Mouse (Mus musculus) neural tube, embryonic 11.5 days (tissue): ENCODE results near the gene Rfc4. TPM values are rescaled to one million over a fixed set of nuclear protein-coding genes. Genes with fewer than 3 reads are reported as not detected.

Experiments
- ATAC-seq: fragments of 200-750 bp; cut with Nextera tagmentation; 2 replicates; pipeline ENCODE4 v1.8.0; 2017; ENCODE audit warnings: moderate number of reproducible peaks, mild to moderate bottlenecking, moderate TSS enrichment, moderate library complexity; ENCODE audit not compliant: insufficient read depth, low FRiP score, low TSS enrichment
- DNase-seq: peaks from one replicate; pipeline ENCODE4 v3.0.0-alpha.2; 2015; ENCODE audit warnings: low spot score
- H3K27ac ChIP-seq: fragments of 300-500 bp; sonication (generic); 2 replicates; pipeline ENCODE4 v1.5.1; 2014; ENCODE audit warnings: low read depth, mild to moderate bottlenecking, low read length
- H3K27me3 ChIP-seq: fragments of 300-500 bp; sonication (generic); 2 replicates; pipeline ENCODE4 v1.6.1; 2014; ENCODE audit warnings: mild to moderate bottlenecking, low read length, mixed read lengths; ENCODE audit not compliant: control insufficient read depth, insufficient read depth
- H3K36me3 ChIP-seq: fragments of 300-500 bp; sonication (generic); 2 replicates; pipeline ENCODE4 v1.6.1; 2014; ENCODE audit warnings: mild to moderate bottlenecking, low read length, moderate library complexity, mixed read lengths; ENCODE audit not compliant: control insufficient read depth, insufficient read depth
- H3K4me1 ChIP-seq: fragments of 300-500 bp; sonication (generic); 2 replicates; pipeline ENCODE4 v1.6.1; 2014; ENCODE audit warnings: low read length, mixed read lengths; ENCODE audit not compliant: control insufficient read depth, insufficient read depth
- H3K4me2 ChIP-seq: fragments of 300-500 bp; sonication (generic); 2 replicates; pipeline ENCODE4 v1.6.1; 2014; ENCODE audit warnings: low read depth, mild to moderate bottlenecking, moderate library complexity
- H3K4me3 ChIP-seq: fragments of 300-500 bp; sonication (generic); 2 replicates; pipeline ENCODE4 v1.5.1; 2014; ENCODE audit warnings: low read depth, low read length
- H3K9ac ChIP-seq: fragments of 300-500 bp; sonication (generic); 2 replicates; pipeline ENCODE4 v1.6.1; 2014; ENCODE audit warnings: mild to moderate bottlenecking, low read length
- H3K9me3 ChIP-seq: fragments of 300-500 bp; sonication (generic); 2 replicates; pipeline ENCODE4 v1.6.1; 2016; ENCODE audit warnings: low read length; ENCODE audit not compliant: control insufficient read depth
- WGBS: fragments of 180-500 bp; shearing (Covaris S2); extraction: QIAGEN DNeasy Blood & Tissue Kit; methylation state at CpG from one replicate; pipeline ENCODE4 v1.1.7; 2014; 5-methylcytosine and 5-hydroxymethylcytosine counted together
- polyA plus RNA-seq: library from polyadenylated mRNA; unstranded; fragments of >200 nt; fragmentation: Nextera tagmentation; extraction: Ambion mirVana; gene quantifications from 2 replicates; pipeline ENCODE4 v1.2.1, GENCODE M21; 2014

Gene Rfc4
- polyA plus RNA-seq, 1 experiment from 2014 or later, result 150 TPM

GRCm38 (mm10) chr16:23146280-23146679 is 18.7 kb upstream of the Rfc4 start, which contains the start of gene Adipoq:
TSS of gene Adipoq (plus strand) at chr16:23146536.
- WGBS, result 86% methylated on average over 3 of the region's 3 CpGs
- H3K4me3 ChIP-seq, result no peak within 1 kb of the TSS
- no peak within 1 kb of the TSS for H3K4me2 ChIP-seq
- H3K9ac ChIP-seq, result no peak within 1 kb of the TSS
- H3K27ac ChIP-seq, result no peak within 1 kb of the TSS
- H3K36me3 ChIP-seq, result no peaks in the 10 kb centered on the region
- ATAC-seq (no peak), DNase-seq (no peak)
- no peaks in the 10 kb centered on the region for H3K9me3 ChIP-seq
- no peaks in the 10 kb centered on the region for H3K27me3 ChIP-seq
- no peaks in the 10 kb centered on the region for H3K4me1 ChIP-seq

GRCm38 (mm10) chr16:23145211-23145610 is 17.7 kb upstream of the Rfc4 start:
- no peak overlapping the region for H3K9ac ChIP-seq
- no peak overlapping the region for H3K4me3 ChIP-seq
- ATAC-seq (no peak), DNase-seq (no peak)
- no peaks in the 10 kb centered on the region for H3K4me1 ChIP-seq
- no peak overlapping the region for H3K27ac ChIP-seq
- H3K9me3 ChIP-seq, result no peaks in the 10 kb centered on the region
- no peaks in the 10 kb centered on the region for H3K36me3 ChIP-seq
- WGBS, result 78% methylated on average over 5 of the region's 5 CpGs
- H3K27me3 ChIP-seq, result no peaks in the 10 kb centered on the region
- no peak overlapping the region for H3K4me2 ChIP-seq

- H3K4me2 ChIP-seq, result no peak overlapping the region
- no peaks in the 10 kb centered on the region for H3K4me1 ChIP-seq
- H3K27me3 ChIP-seq, result no peaks in the 10 kb centered on the region
- H3K27ac ChIP-seq, result no peak overlapping the region
- H3K4me3 ChIP-seq, result no peak overlapping the region
- H3K36me3 ChIP-seq, result no peaks in the 10 kb centered on the region
- ATAC-seq, result no peak
- DNase-seq, result no peak
- no peak overlapping the region for H3K9ac ChIP-seq
- H3K9me3 ChIP-seq, result no peaks in the 10 kb centered on the region
- WGBS, result 88% methylated on average over 7 of the region's 7 CpGs
These were observed 16.8 kb upstream of the Rfc4 start for GRCm38 (mm10) chr16:23144326-23144725.

GRCm38 (mm10) chr16:23140911-23141310 is 13.4 kb upstream of the Rfc4 start:
- WGBS, result 91% methylated on average over 3 of the region's 3 CpGs
- Histone ChIP-seq H3K9ac (no peak overlapping the region), H3K4me3 (no peak overlapping the region), H3K36me3 (no peaks in the 10 kb centered on the region), H3K27ac (no peak overlapping the region), H3K4me1 (no peaks in the 10 kb centered on the region), H3K4me2 (no peak overlapping the region), H3K9me3 (no peaks in the 10 kb centered on the region), H3K27me3 (no peaks in the 10 kb centered on the region)
- ATAC-seq, result no peak
- no peak for DNase-seq

GRCm38 (mm10) chr16:23136406-23136970 is 9.0 kb upstream of the Rfc4 start:
- no peak for ATAC-seq
- no peak for DNase-seq
- H3K9me3 ChIP-seq, result no peaks in the 10 kb centered on the region
- H3K36me3 ChIP-seq, result no peaks in the 10 kb centered on the region
- no peak overlapping the region for H3K4me3 ChIP-seq
- WGBS, result 78% methylated on average over 4 of the region's 4 CpGs
- no peak overlapping the region for H3K9ac ChIP-seq
- H3K27me3 ChIP-seq, result no peaks in the 10 kb centered on the region
- no peaks in the 10 kb centered on the region for H3K4me1 ChIP-seq
- no peak overlapping the region for H3K4me2 ChIP-seq
- no peak overlapping the region for H3K27ac ChIP-seq

- no peak overlapping the region for H3K27ac ChIP-seq
- H3K4me2 ChIP-seq, result 0 out of 2 replicates have a peak overlapping the region, but pooled peaks have one; percentile 8
- DNase-seq (peak; percentile 24), ATAC-seq (0 out of 2 replicates have a peak, but pooled peaks have one; percentile 27)
- no peaks in the 10 kb centered on the region for H3K36me3 ChIP-seq
- H3K4me1 ChIP-seq, result no peaks in the 10 kb centered on the region
- WGBS, result 23% methylated on average over 11 of the region's 11 CpGs
- no peak overlapping the region for H3K4me3 ChIP-seq
- no peaks in the 10 kb centered on the region for H3K9me3 ChIP-seq
- H3K27me3 ChIP-seq, result no peaks in the 10 kb centered on the region
- H3K9ac ChIP-seq, result no peak overlapping the region
These were observed 8.0 kb upstream of the Rfc4 start for GRCm38 (mm10) chr16:23135421-23136149.

- Histone ChIP-seq H3K36me3 (no peaks in the 10 kb centered on the region), H3K4me2 (no peak overlapping the region), H3K4me1 (peaks cover 5% of the 10 kb centered on the region), H3K4me3 (no peak overlapping the region), H3K27me3 (no peaks in the 10 kb centered on the region), H3K9me3 (no peaks in the 10 kb centered on the region), H3K27ac (no peak overlapping the region), H3K9ac (no peak overlapping the region)
- WGBS, result 93% methylated on average over 1 of the region's 1 CpGs
- DNase-seq, result no peak
- ATAC-seq, result no peak
These were observed 4.8 kb upstream of the Rfc4 start for GRCm38 (mm10) chr16:23132336-23132735.

GRCm38 (mm10) chr16:23130303-23130702 is 2.8 kb upstream of the Rfc4 start:
- Histone ChIP-seq H3K36me3 (no peaks in the 10 kb centered on the region), H3K27me3 (no peaks in the 10 kb centered on the region), H3K4me2 (no peak overlapping the region), H3K4me3 (no peak overlapping the region), H3K9ac (no peak overlapping the region), H3K9me3 (no peaks in the 10 kb centered on the region), H3K27ac (no peak overlapping the region), H3K4me1 (peaks cover 10% of the 10 kb centered on the region)
- ATAC-seq (no peak), DNase-seq (no peak)
- WGBS, result 91% methylated on average over 3 of the region's 3 CpGs

- Histone ChIP-seq H3K9me3 (no peaks in the 10 kb centered on the region), H3K27me3 (no peaks in the 10 kb centered on the region), H3K4me2 (peak overlapping the region; percentile 50), H3K4me1 (peaks cover 10% of the 10 kb centered on the region), H3K4me3 (peak overlapping the region; percentile 71), H3K9ac (peak overlapping the region; percentile 91), H3K27ac (no peak overlapping the region; the same call in 1 of the 2 replicates), H3K36me3 (peaks cover 3% of the 10 kb centered on the region; the same call in 1 of the 2 replicates)
- DNase-seq (no peak), ATAC-seq (peak; percentile 45)
- WGBS, result 0% methylated on average over 4 of the region's 4 CpGs
These were observed 245 bp downstream of the Rfc4 start for GRCm38 (mm10) chr16:23127311-23127672.
